Comparison of ENCODE assay signal across 22 mouse cellular contexts in the genomic region with DNA sequence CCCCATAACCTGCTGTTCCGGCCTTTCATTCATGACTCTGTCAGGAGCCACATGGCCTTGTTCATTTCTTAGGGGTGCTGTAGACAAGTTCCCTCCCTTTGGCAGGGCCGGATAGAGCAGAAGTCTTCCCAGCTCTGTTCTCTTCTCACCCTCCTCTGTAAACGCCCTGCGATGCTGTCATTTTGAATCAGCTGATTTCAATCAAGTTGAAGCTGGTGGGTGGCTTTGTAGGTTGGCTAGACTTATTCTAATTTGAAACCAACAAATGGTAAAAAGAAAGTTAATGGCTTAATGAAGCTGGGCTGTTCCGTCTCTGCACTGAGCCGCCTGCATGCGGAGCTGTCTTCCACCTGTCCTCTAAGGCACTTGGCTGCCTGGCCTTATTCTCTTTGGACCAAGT.
DNase-seq lines count a peak whose midpoint lies in the region.
"Had no signal": no experiment of that assay in that cellular context is flagged by ENCODE, and none has a peak within 500 bp of the region (broad histone marks: within the 10 kb centered on the region; RNA-seq: fewer than 3 reads in every experiment).

No protein-coding gene starts in this region.

- H3K27ac ChIP-seq in hindbrain, embryonic 10.5 days = no peak overlapping the region
- H3K27ac ChIP-seq: embryonic facial prominence, embryonic 13.5 days; forebrain, embryonic 12.5 days; gastrocnemius, adult 2 months; hindbrain, embryonic 12.5 days; hindbrain, postnatal 0 days had no signal

- 76% methylated on average over 7 of the region's 7 CpGs for WGBS in hindbrain, embryonic 10.5 days

- no peak overlapping the region for H3K4me3 ChIP-seq in hindbrain, embryonic 10.5 days
- H3K4me3 ChIP-seq: embryonic facial prominence, embryonic 13.5 days; forebrain, embryonic 12.5 days; gastrocnemius, adult 2 months; heart, embryonic 12.5 days; hindbrain, embryonic 12.5 days had no signal

- no peaks in the 10 kb centered on the region for H3K27me3 ChIP-seq in hindbrain, embryonic 10.5 days (ENCODE audit: insufficient read depth, poor library complexity, severe bottlenecking)
- H3K27me3 ChIP-seq: embryonic facial prominence, embryonic 13.5 days; hindbrain, embryonic 12.5 days had no signal

- peaks cover 22% of the 10 kb centered on the region for H3K4me1 ChIP-seq in hindbrain, embryonic 10.5 days (replicated peaks)
- H3K4me1 ChIP-seq: embryonic facial prominence, embryonic 13.5 days; heart, embryonic 12.5 days had no signal

- no peaks in the 10 kb centered on the region for H3K36me3 ChIP-seq in hindbrain, embryonic 10.5 days
- H3K36me3 ChIP-seq: embryonic facial prominence, embryonic 13.5 days; forebrain, embryonic 12.5 days; G1E; heart, embryonic 12.5 days; hindbrain, embryonic 12.5 days had no signal

- DNase-seq in cerebellum, postnatal 10 days = peak; percentile 42 to 43
- no peak for DNase-seq in cerebellum, adult 11-12 months
- peak; percentile 47 for DNase-seq in layer of hippocampus, adult 11-12 months (ENCODE audit: low spot score)
- no peak for DNase-seq in layer of hippocampus, postnatal 25 days (ENCODE audit: extremely low spot score in 1 of 2, low spot score in 1 of 2)
- DNase-seq in brain, adult 2 months (ENCODE audit: low read depth, low spot score) = peak; percentile 80
- peak; percentile 64 for DNase-seq in telencephalon, adult 2 months (ENCODE audit: low read depth, low spot score)
- DNase-seq in hindbrain, embryonic 10.5 days (ENCODE audit: low spot score) = no peak
- DNase-seq: adrenal gland, adult 8-10 months; adrenal gland, postnatal 36 days; B cell, adult 2 months; cerebellum, adult 11 months; cerebellum, adult 9-10 months; cerebellum, postnatal 36 days; gastrocnemius, adult 2 months; gastrocnemius, postnatal 25 days; heart, postnatal 36 days had no signal

- no peaks in the 10 kb centered on the region for H3K9me3 ChIP-seq in hindbrain, embryonic 10.5 days
- H3K9me3 ChIP-seq: embryonic facial prominence, embryonic 13.5 days; forebrain, embryonic 12.5 days; G1E; heart, embryonic 12.5 days; hindbrain, embryonic 12.5 days had no signal

Comparison
In these comparisons a context has a peak if more than half of its experiments do, and no peak if none do; other contexts are left out.
1. DNase-seq: peak in cerebellum, postnatal 10 days (2 of 2), layer of hippocampus, adult 11-12 months (single experiment), brain, adult 2 months (single experiment) and telencephalon, adult 2 months (single experiment); none in cerebellum, adult 11-12 months (single experiment), layer of hippocampus, postnatal 25 days (0 of 2) and hindbrain, embryonic 10.5 days (single experiment).